Mouse (Mus musculus): ENCODE measurements around the gene Dsel. TPM values are rescaled to one million over a fixed set of nuclear protein-coding genes. Genes with fewer than 3 reads are reported as not detected.

Dsel gene
- 3.5 TPM for polyA plus RNA-seq (2015; fragmentation: Illumina TruSeq; extraction: RNeasy Lipid Tissue Mini Kit (QIAGEN cat#74804); ENCODE audit: insufficient read depth, low read depth, low replicate concordance)

GRCm38 (mm10) chr1:111864779-111865165 lies at the start of gene Dsel:
Gene Dsel, minus strand, starts transcription at chr1:111864918.

Measured in pancreas, adult 10 weeks (tissue).